Mouse (Mus musculus) spleen, adult 18-20 months (tissue): ENCODE measurements around the gene Atp5d.

Experiments
- DNase-seq, 2 experiments: peaks; one replicate each; pipeline ENCODE4 v3.0.0; 2022; ENCODE audit warnings: mixed read lengths in 2 of 2

The Atp5d gene

DNA sequence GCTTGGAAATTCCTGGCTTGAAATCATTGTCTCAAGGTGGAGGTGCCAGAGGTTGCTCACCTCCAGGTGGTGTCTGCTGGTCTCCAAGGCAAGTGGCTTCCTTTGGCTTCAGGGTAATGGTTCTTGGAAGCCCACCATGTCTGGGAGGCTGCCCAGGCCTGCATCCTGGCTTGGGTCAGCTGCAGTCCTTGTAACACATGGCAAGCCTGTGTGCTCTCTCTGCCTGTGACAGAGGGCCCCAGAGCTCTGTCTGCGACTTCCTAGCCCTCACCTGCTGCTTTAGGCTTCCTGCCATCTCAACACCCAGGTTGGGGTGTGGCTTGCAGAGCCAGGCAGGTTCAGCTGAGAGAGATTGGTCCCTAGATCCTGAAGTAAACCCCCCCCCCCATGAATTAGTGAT lies 20.7 kb upstream of the Atp5d start:
- DNase-seq: no peak

- no peak for DNase-seq
Observed at GRCm38 (mm10) chr10:80118552-80118951, 19.9 kb upstream of the Atp5d start.

- DNase-seq: no peak
Observed at GRCm38 (mm10) chr10:80120146-80120545, 18.3 kb upstream of the Atp5d start.

DNA sequence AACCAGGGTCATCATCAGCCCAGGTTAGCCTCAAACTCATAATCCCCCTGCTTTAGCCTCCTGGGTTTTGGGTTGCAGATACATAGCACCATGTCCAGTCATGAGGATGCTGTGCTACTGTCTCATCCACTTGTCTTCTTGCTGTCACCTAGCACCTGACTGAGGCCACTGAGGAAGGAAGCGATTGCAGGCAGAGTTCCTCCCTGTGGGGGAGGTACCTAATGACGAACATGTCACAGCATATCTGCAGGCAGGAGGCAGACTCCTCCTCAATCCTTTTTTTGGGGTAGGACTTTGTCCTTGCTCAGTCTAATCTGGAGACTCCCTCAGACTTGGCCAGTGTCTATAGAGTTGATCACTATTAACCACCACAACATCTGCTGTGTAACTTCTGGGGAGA lies 16.8 kb upstream of the Atp5d start:
- DNase-seq: no peak

- no peak for DNase-seq
Observed at GRCm38 (mm10) chr10:80123932-80124562, 14.4 kb upstream of the Atp5d start.

DNA sequence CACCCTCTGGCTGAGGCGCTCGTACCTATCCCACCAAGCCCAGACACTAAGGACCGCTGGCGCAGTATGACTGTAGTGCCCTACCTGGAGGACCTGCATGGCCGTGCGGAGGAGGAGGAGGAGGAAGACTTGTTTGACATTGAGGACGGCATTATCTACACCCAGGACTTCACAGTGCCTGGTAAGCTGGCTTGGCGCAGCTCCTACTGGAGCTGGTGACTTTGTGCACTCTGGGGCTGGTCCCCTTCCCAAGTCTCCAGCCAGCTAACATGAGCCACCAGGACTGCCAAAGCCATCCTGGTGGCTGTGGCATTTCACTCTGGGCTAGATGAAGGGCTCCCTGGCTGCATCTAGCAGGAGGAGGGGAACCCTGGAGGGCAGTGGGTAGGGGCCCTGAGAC lies 10.5 kb upstream of the Atp5d start:
- no peak for DNase-seq

- no peak for DNase-seq
Observed at GRCm38 (mm10) chr10:80129846-80130245, 8.6 kb upstream of the Atp5d start.

- no peak for DNase-seq
Observed at GRCm38 (mm10) chr10:80130403-80131031, 7.9 kb upstream of the Atp5d start.

DNA sequence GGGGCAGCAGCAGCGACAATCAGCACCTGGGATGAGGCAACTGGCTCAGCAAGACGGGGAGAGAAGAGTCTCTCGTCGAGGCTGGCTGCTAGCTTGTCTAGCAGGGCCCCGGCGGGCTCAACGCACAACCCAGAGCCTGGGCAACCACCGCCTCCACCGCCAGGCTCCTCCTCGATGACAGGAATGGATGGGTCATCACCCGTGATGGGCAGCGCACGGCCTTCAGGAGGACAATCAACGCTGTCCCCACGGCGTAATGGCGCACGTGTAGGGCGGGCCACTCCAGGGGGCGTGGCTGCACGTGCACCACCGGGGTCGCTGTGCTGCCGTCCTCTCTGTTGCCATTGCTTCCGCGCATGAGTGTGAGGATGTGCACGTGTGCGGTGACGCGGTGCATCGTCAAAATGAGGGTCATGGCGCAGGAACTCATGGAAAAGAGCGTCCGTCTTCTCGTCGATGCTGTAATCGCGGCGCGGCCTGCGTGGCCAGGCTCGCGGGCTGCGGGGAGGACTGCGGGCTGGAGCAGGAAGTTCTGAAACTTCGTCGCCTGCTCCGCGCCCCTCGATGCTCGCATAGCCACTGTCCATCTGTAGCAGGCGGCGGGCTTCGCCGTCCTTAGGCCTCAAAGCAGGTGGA lies 7.0 kb upstream of the Atp5d start:
- peak in 1 of 2 experiments; percentile 7 for DNase-seq

DNA sequence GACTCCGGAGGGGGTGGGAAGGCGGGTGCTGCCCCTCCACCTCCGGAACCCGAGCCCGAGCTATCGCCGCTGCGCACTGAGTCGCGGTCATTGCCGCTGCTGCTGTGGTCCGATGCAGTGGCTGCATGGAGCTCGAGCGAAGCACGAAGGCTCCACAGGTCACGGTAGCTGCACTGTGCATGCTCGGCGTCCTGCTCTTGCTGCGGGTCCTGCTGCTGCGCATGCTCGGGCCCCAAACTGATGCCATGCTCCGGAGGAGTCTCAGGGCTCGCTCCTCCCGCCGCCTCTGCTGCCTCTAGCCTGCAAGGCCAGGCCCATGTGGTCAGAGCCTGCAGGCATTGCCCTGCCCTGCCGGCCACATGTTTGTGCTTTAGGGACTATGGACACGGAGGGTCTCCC lies 6.5 kb upstream of the Atp5d start:
- DNase-seq: peak in 1 of 2 experiments; percentile 7

GRCm38 (mm10) chr10:80133226-80133849 lies 5.1 kb upstream of the Atp5d start:
- peak in 1 of 2 experiments; percentile 8 for DNase-seq

- DNase-seq: no peak
Observed at GRCm38 (mm10) chr10:80134421-80134820, 4.0 kb upstream of the Atp5d start.

- DNase-seq: no peak
Observed at GRCm38 (mm10) chr10:80135161-80135560, 3.3 kb upstream of the Atp5d start.

- no peak for DNase-seq
Observed at GRCm38 (mm10) chr10:80135641-80136040, 2.8 kb upstream of the Atp5d start.

DNA sequence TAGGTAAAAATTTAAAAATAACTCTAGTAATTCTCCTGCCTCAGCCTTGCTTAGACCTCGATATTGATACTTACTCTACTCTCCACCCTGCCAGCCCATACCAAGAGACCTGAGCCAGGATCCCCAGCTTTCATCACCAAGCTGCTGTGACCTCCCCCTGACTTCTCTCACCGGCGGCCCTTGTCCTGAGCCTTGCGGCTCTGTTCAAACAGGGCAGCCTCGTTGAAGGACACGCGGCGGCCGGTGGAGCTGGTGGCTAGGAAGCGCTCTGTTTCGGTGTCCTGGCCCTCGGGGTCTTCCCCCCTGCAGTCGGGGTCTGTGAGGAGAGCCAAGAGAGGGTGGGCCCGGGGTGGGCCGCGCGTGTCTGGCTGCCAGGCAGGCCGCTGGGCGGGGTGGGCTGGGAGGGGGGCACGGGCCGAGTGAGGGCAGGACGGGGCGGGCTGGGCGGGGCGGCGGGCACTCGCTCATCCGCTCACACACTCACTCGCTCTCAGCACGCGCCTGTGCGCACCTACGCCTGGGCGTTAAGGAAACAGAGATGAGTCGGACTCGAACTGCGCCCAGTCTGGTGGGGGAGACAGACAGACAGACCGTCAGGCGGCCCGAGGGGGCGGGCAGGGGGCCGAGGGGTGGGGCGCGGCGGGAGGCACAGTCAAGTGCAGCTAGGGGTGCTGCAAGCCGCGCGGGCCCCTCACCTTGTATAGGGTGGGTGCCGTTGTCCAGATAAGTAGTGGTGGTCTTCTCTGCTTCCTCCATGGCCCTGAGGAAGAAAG lies 2.1 kb upstream of the Atp5d start:
- DNase-seq: no peak

- no peak for DNase-seq
Observed at GRCm38 (mm10) chr10:80136952-80137625, 1.3 kb upstream of the Atp5d start.

DNA sequence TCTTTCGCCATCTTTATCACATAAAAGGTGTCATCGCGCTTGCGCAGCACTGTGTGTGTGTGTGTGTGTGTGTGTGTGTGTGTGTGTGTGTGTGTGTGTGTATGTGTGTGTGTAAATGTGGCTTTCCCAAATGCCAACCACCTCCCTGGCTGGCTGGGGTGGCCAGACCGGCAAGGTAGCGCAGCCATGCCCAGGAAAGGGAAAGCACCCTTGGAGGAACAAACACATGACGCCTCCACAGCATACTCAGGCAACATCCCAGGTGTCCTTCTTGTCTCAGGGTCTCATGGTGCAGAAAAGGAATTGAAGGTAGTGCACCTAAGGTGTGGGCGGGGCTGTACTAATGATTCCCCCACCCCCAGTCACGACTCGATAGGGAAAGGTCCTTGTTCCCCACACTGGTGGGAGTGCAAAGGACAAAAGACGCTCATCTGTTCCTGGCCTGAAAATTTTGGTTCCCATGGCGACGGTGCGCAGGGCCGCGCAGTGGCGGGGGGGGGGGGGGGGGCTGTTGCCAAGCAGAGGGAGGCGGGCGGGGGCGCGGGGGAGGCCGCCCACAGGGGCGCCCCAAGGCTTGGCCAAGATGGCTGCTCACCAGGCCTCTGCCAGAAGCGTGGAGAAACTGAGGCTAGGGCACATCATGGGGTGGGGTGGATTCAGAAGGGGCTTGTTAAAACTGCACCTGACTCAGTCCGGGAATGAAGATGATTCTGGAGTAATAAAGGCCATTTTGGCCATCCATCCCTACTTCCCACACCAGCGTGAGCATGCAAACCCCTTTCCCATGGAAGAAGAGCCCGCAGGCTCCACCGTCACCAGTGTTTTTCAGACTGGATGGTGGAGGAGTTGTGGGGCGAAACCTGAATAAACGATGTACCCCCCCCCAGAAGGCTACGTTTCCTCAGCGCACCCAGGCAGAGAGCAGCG lies 543 bp upstream of the Atp5d start:
- DNase-seq: no peak

- DNase-seq: no peak
Observed at GRCm38 (mm10) chr10:80139439-80139775, 975 bp downstream of the Atp5d start.

DNA sequence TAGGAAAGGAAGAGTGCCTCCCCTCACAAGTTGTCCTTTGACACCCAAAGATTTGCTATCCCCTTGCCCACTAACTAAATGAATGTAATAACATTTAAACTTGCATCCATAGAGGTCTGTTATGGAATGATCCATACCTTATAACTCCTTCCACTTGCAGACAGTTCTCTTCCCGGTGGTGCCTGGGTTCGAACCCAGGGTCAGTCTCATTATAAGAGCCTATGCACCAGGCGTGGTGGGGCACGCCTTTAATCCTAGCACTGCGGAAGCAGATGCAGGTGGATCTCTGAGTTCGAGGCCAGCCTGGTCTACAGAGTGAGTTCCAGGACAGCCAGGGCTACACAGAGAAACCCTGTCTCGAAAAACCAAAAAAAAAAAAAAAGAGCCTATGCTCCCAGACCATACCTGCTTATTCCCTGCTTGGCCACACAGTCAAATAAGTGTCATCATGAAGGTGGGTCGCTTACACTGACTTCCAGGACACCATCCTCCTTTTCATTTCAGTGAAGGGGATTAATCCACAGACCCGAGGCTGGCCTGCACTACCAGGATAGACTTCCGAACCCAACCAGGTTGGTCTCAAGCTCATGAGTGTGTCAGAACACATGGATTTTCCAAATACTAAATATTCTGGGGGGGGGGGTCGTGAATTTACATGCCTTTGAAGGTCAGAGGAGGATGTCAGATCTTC lies 1.7 kb downstream of the Atp5d start:
- no peak for DNase-seq

- no peak for DNase-seq
Observed at GRCm38 (mm10) chr10:80140666-80141035, 2.2 kb downstream of the Atp5d start, which contains the start of gene Cbarp. Gene Cbarp (minus strand): TSS chr10:80140835.

GRCm38 (mm10) chr10:80141243-80141642 lies 2.8 kb downstream of the Atp5d start:
- DNase-seq: peak; percentile 93 to 97
